Mouse (Mus musculus) liver, adult 2 months (tissue): ENCODE measurements around the gene Pidd1.

ENCODE experiments used
- CTCF ChIP-seq: fragments of 200-500 bp; IDR thresholded peaks from 2 replicates; pipeline ENCODE4 v1.5.1; 2011; ENCODE audit warnings: low read depth, low read length, control low read depth
- POLR2A ChIP-seq: fragments of 200-500 bp; IDR thresholded peaks from 2 replicates; pipeline ENCODE4 v1.6.1; 2011; ENCODE audit warnings: low read length, control low read depth; ENCODE audit not compliant: insufficient read depth; ENCODE audit errors: extremely low read depth

DNA sequence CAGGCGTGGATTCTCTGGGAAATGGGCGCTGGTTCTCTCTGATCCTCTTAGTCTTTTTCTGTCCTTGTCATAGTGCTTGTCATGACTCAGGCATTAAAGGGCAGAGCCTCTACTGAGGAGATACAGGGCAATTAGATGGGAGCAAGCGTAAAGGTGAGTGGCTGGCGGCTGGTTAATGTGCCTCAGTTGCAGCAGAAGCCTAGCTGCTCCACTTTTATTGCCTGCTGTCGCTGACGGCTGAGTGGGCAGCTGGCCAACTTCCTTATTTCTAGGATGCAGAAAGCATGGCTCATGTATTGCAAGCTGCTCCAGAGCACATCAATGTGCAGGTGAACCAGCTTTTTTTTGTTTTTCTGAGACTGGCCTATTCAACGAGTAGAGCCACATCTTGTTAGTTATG, 24.9 kb downstream of the Pidd1 start:
- TF ChIP-seq POLR2A (no peak), CTCF (no peak)
